Mouse (Mus musculus) forebrain, postnatal 0 days (tissue): ENCODE measurements at regions not wholly inside any gene's neighbourhood (a gene's known extent, or its start where the extent isn't known, plus 50 kb on each side); places are given as distances from the start of the nearest gene placed in this dataset.

Source experiments
- ATAC-seq: fragments of 200-750 bp; cut with Nextera tagmentation; 2 replicates; pipeline ENCODE4 v1.8.0; 2017; ENCODE audit warnings: mild to moderate bottlenecking, moderate library complexity
- DNase-seq: peaks from one replicate; pipeline ENCODE4 v3.0.0-alpha.2; 2015
- H3K27ac ChIP-seq: fragments of 300-500 bp; sonication (generic); 2 replicates; pipeline ENCODE4 v1.5.1; 2014; ENCODE audit warnings: low read depth, mild to moderate bottlenecking, antibody characterized with exemption, low read length, moderate library complexity, mixed read lengths
- H3K27me3 ChIP-seq: fragments of 300-500 bp; sonication (generic); 2 replicates; pipeline ENCODE4 v1.6.1; 2014; ENCODE audit warnings: mild to moderate bottlenecking, low read length, mixed read lengths; ENCODE audit not compliant: insufficient read depth
- H3K36me3 ChIP-seq: fragments of 300-500 bp; sonication (generic); 2 replicates; pipeline ENCODE4 v1.6.1; 2014; ENCODE audit warnings: mild to moderate bottlenecking, moderate library complexity; ENCODE audit not compliant: insufficient read depth
- H3K4me1 ChIP-seq: fragments of 300-500 bp; sonication (generic); 2 replicates; pipeline ENCODE4 v1.6.1; 2014; ENCODE audit warnings: antibody characterized with exemption; ENCODE audit not compliant: insufficient read depth
- H3K4me2 ChIP-seq: fragments of 300-500 bp; sonication (generic); 2 replicates; pipeline ENCODE4 v1.6.1; 2014; ENCODE audit warnings: low read depth, mild to moderate bottlenecking, moderate library complexity
- H3K4me3 ChIP-seq: fragments of 300-500 bp; sonication (generic); 2 replicates; pipeline ENCODE4 v1.5.1; 2014; ENCODE audit warnings: low read depth, low read length, mixed read lengths
- H3K9ac ChIP-seq: fragments of 300-500 bp; sonication (generic); 2 replicates; pipeline ENCODE4 v1.6.1; 2014; ENCODE audit warnings: mild to moderate bottlenecking
- H3K9me3 ChIP-seq: fragments of 300-500 bp; sonication (generic); 2 replicates; pipeline ENCODE4 v1.6.1; 2016; ENCODE audit warnings: low read length
- CTCF ChIP-seq: sonication (generic); IDR thresholded peaks from 2 replicates; pipeline ENCODE4 v1.5.1; 2016; ENCODE audit warnings: antibody characterized with exemption, control low read depth, low read depth
- WGBS: fragments of 180-500 bp; shearing (Covaris S2); extraction: QIAGEN DNeasy Blood & Tissue Kit; methylation state at CpG from one replicate; pipeline ENCODE4 v1.1.7; 2014; 5-methylcytosine and 5-hydroxymethylcytosine counted together

- no peak for ATAC-seq
- H3K36me3 ChIP-seq: no peaks in the 10 kb centered on the region
- no peak overlapping the region for H3K4me3 ChIP-seq
- H3K27ac ChIP-seq: no peak overlapping the region
- TF ChIP-seq CTCF: no peak
- no peak overlapping the region for H3K9ac ChIP-seq
- 56% methylated on average over 5 of the region's 5 CpGs for WGBS
- H3K27me3 ChIP-seq: no peaks in the 10 kb centered on the region; the same call in 1 of the 2 replicates
- no peaks in the 10 kb centered on the region for H3K9me3 ChIP-seq
- H3K4me1 ChIP-seq: no peaks in the 10 kb centered on the region
- H3K4me2 ChIP-seq: no peak overlapping the region
- DNase-seq: no peak
These were observed 479.7 kb upstream of the Zdhhc25 start for GRCm38 (mm10) chr15:88120376-88120775.

- no peak for TF ChIP-seq CTCF
- Histone ChIP-seq H3K4me3 (no peak overlapping the region), H3K4me2 (no peak overlapping the region), H3K4me1 (no peaks in the 10 kb centered on the region), H3K9me3 (no peaks in the 10 kb centered on the region), H3K27ac (no peak overlapping the region), H3K9ac (no peak overlapping the region), H3K36me3 (no peaks in the 10 kb centered on the region), H3K27me3 (no peaks in the 10 kb centered on the region)
- 51% methylated on average over 24 of the region's 24 CpGs for WGBS
- DNase-seq (peak; percentile 54), ATAC-seq (peak; percentile 72)
These were observed 476.1 kb upstream of the Zdhhc25 start for GRCm38 (mm10) chr15:88123907-88124523.

- Histone ChIP-seq H3K27me3 (no peaks in the 10 kb centered on the region), H3K9me3 (no peaks in the 10 kb centered on the region), H3K9ac (no peak overlapping the region), H3K4me3 (no peak overlapping the region), H3K27ac (no peak overlapping the region), H3K4me2 (no peak overlapping the region), H3K36me3 (no peaks in the 10 kb centered on the region), H3K4me1 (no peaks in the 10 kb centered on the region)
- peak; percentile 70 for TF ChIP-seq CTCF
- ATAC-seq (peak; percentile 58; the same call in 1 of the 2 replicates), DNase-seq (peak; percentile 74)
- 42% methylated on average over 7 of the region's 7 CpGs for WGBS
These were observed 454.0 kb upstream of the Zdhhc25 start for GRCm38 (mm10) chr15:88146118-88146517.

DNA sequence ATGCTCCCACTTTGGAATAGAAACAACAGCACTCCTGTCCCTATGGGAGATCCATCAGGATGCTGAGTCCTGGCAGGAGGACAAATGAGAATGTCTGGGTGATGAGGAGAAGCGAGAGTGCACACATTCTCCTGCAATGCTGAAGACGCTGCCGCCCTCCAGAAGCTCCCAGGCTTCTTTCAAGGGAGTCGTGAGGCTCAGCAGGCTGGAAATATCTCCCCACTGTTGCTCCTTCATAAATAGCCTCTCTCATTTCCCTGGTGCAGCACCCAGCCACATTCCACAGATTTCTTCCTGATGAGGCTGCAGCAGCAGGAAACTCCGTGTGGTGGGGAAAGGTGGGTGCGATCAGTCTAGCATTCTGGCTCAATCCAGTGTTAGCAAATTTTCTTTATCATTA is 448.9 kb upstream of the Zdhhc25 start:
- no peak for DNase-seq

DNA sequence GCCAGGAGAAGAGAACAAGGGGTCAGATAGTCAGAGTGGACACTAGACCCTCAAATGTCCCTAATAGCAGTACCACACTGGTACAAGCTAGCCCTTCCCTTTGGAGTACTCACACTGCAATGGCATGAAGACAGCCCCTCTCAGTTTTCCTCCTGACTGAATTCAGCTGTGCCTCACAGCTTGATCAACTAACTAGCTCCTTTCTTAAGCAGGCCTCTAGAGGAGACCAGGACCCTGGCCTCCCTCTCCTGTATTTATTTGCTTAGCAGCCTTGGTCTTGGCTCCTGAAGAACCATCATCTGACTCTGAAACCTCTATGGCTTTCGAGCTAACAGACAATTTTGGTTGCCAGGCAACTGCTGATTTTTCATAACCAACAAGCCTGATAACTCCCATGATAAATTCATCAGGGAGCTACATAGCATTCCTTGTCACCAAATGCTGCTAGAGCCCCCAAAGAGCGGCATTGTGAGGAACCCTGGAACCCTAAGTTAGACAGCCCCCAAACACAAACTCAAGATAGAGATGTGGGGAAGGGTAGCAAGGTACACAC is 440.4 kb upstream of the Zdhhc25 start:
- DNase-seq: peak; percentile 55
- WGBS: 59% methylated on average over 2 of the region's 2 CpGs
- Histone ChIP-seq H3K4me2 (no peak overlapping the region), H3K27ac (no peak overlapping the region), H3K4me1 (0 out of 2 replicates have a peak, but pooled peaks cover 4% of the 10 kb centered on the region), H3K27me3 (no peaks in the 10 kb centered on the region), H3K4me3 (no peak overlapping the region), H3K9me3 (no peaks in the 10 kb centered on the region), H3K9ac (no peak overlapping the region), H3K36me3 (no peaks in the 10 kb centered on the region)
- ATAC-seq: no peak
- no peak for TF ChIP-seq CTCF

More for the DNA sequence above, 448.9 kb upstream of the Zdhhc25 start:
- H3K36me3 ChIP-seq: no peaks in the 10 kb centered on the region
- H3K9ac ChIP-seq: no peak overlapping the region
- H3K27ac ChIP-seq: no peak overlapping the region
- H3K4me2 ChIP-seq: no peak overlapping the region
- TF ChIP-seq CTCF: no peak
- H3K4me1 ChIP-seq: no peaks in the 10 kb centered on the region
- no peaks in the 10 kb centered on the region for H3K27me3 ChIP-seq
- H3K9me3 ChIP-seq: no peaks in the 10 kb centered on the region
- 84% methylated on average over 6 of the region's 6 CpGs for WGBS
- H3K4me3 ChIP-seq: no peak overlapping the region
- no peak for ATAC-seq

DNA sequence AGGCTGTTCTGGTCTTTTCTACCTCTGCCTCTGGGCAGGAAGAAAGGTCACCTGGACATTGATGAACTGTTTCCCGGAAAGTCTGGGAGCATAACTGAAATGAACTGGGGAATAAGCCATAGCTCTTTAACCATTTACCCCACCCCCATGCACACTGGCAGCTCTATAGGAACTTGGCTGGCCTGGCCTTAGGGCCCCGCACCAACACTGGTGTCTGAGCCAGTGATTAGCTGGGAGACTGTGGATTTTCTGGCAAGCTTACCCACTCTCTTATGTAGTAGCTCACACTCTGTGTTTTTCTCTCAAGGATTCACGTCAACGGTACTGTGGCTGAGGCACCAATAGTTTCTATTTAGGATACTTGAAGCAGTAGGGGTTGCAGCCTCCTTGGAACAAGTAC is 439.8 kb upstream of the Zdhhc25 start:
- DNase-seq: no peak
- Histone ChIP-seq H3K36me3 (no peaks in the 10 kb centered on the region), H3K27me3 (no peaks in the 10 kb centered on the region), H3K9ac (no peak overlapping the region), H3K9me3 (no peaks in the 10 kb centered on the region), H3K4me2 (no peak overlapping the region), H3K4me1 (0 out of 2 replicates have a peak, but pooled peaks cover 4% of the 10 kb centered on the region), H3K4me3 (no peak overlapping the region), H3K27ac (no peak overlapping the region)
- no peak for ATAC-seq
- 58% methylated on average over 4 of the region's 4 CpGs for WGBS
- no peak for TF ChIP-seq CTCF

- TF ChIP-seq CTCF: no peak
- 29% methylated on average over 3 of the region's 3 CpGs for WGBS
- ATAC-seq (no peak), DNase-seq (peak; percentile 36)
- no peaks in the 10 kb centered on the region for H3K9me3 ChIP-seq
- no peak overlapping the region for H3K9ac ChIP-seq
- H3K4me3 ChIP-seq: no peak overlapping the region
- H3K27ac ChIP-seq: no peak overlapping the region
- no peaks in the 10 kb centered on the region for H3K27me3 ChIP-seq
- no peak overlapping the region for H3K4me2 ChIP-seq
- 0 out of 2 replicates have a peak, but pooled peaks cover 4% of the 10 kb centered on the region for H3K4me1 ChIP-seq
- H3K36me3 ChIP-seq: no peaks in the 10 kb centered on the region
These were observed 436.7 kb upstream of the Zdhhc25 start for GRCm38 (mm10) chr15:88163438-88163837.
